Mouse (Mus musculus): ENCODE results near the gene Hcfc1.

GRCm38 (mm10) chrX:73910049-73910448 is 56.1 kb downstream of the Hcfc1 start:
- TF ChIP-seq CTCF (IDR thresholded peaks at IDR 0.05): no peak
- no peak for TF ChIP-seq POLR2A (IDR thresholded peaks at IDR 0.05; ENCODE audit: insufficient read depth, low read depth, low read length)
- TF ChIP-seq EP300 (IDR thresholded peaks at IDR 0.05; ENCODE audit: insufficient read depth, low read depth, low read length): no peak
